Mouse (Mus musculus) layer of hippocampus, adult 11-12 months (tissue): Measurements from ENCODE around the gene Angptl7.

Source experiments
- DNase-seq: peaks from one replicate; pipeline ENCODE4 v3.0.0; 2022; ENCODE audit warnings: low spot score

Gene Angptl7

DNA sequence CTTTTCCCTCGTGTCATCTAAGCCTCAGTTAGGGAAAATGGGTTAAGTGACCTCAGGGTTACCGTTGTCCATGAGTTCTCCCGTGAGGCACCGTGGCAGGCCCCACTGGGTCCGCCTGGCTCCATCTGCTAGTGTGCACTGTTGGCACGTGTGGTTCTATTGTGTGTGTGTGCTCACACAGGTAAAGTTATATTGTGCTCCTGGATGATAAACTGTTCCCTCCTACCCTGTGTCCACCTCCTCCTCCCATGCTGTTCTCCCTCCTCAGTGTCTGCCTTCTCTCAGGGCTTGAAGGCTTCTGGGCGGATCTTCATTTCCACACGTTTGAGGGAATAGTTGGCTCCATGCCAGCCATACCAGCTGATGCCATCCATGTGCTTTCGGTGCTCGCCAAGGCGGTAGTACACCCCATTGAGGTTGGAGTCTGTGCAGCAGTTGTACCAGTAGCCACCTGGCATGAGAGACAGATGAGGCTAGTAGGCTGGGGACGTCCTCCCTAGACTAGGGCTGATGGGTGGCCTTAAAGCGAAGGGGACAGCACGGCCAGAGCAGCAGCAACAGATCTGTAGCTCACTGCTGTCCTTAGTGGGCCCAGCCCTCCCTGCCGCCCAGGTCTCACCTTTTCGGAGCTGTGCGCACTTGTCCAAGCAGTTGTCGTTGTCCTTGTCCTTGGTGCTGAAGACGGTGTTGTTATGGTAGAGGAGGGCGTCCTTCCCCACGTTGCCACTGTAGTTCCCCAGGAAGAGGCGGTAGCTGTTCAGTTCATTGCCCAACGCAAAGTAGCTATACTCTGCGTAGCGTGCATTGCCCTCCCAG, 4.2 kb downstream of the Angptl7 start:
- peak; percentile 67 for DNase-seq

DNA sequence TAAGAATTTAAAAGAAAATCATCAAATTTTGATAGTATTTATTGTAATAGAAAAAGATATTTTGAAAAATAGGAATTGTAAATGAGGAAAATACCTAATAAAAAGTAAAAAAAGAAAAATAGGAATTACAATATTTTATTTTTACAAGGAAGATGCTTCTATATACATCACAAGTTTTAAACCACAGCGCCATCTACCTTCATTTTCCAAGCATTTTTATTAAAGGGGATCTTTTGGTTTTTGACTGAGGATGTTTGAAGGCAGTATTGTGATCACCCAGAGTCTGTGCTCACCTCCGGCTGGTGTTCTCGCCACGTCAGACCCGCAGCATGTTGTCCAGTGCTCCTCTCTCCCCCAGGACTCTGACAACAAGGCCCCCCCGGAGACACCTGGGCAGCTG, 5.1 kb downstream of the Angptl7 start:
- no peak for DNase-seq

DNA sequence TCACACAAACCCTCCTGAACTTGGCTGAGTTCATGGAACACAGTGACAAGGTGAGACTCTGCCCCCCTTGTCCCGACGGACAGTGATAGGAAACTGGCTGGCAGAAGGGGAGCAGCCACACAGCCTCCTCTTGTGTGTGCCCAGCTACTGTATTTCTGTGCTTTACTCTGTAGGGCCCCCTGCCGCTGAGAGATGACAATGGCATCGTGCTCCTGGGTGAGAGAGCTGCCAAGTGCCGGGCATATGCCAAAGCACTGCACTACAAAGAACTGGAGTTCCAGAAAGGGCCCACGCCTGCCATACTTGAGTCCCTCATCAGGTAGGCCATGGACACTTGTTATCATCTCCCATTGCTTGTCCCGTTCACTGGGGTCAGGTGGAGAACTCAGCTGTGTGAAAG, 8.8 kb downstream of the Angptl7 start:
- DNase-seq, result peak; percentile 66

DNA sequence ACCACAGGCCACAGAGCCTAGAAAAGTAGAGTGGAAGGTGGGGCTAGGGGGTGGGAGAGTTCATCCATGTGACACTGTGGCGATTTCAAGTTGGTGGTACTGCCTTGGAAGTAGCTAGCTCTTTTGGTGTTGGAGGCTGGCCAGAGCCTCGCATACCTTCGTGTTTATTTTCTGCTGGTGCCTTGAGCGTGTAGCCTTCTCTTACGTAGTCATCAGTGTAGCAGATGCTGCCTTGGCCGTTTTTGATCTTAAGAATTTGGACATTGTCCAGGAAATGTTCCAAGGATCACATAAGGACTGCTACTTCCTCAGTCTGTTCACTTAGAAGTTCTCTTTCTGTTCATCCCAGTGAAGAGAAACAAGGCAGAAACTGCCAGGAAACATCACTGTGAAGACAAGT, 9.8 kb downstream of the Angptl7 start:
- DNase-seq, result peak; percentile 32

DNA sequence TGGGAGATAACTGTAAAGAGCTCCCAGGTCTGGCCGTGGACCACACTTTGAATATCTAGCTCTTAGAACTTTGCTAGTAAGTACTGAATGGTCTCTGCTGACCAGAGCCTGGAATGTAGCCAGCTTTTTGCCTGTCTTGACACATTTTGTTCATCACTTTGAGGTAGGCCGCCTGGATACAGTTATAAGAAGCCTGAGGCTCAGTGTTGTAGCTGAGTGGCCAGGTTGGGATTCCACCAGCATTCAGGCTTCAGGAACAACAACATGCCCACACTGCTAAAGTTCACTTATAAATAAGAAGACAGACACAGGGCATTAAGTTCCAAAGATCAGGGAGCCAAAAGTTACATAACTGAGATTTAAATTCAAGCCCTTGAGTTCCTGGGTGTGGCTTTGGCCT, 12.4 kb downstream of the Angptl7 start:
- DNase-seq, result no peak

DNA sequence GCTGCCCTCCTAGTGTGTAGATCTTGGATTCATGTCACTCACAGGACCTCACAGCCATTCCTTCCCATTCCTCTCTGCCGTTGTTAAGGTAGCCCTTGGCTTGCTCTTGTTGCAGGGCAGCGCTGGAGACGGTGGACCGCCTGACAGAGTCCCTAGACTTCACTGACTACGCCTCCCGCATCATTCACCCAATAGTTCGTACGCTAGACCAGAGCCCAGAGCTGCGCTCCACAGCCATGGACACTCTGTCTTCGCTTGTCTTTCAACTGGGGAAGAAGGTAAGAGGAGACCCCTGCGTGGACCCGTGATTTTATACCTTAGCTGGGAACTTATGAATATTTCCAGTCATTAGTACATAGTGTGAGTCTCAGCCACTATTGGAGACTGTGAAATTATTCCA, 15.7 kb downstream of the Angptl7 start:
- no peak for DNase-seq

DNA sequence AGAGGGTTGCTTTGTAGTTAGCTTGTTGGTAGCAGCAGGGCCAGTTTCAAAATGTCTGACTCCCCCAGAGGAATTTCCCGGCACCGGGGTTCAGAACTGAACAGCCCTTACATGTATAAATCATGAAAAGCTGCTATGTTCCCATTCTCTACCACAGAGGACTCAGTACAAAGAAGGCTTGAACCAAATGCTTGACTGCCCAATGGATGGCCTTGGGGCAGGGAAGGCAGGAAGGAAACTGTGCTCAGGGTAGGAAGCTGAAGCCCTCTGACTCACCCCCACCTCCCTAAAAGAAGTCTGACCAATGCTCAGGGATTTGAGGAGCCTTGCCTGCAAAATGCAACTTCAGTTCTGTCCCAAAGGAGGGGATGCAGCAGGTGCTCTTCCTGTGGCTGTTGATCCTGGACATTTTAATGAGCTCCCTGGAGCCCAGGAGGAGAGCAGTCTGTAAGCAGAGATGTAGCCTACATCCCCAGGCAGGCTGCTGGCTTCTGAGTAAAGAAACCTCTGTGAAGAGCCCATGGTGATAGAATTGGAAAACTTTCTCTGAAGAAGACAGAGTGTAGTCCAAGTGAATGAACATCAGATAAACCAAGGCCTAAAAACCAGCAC, 18.6 kb downstream of the Angptl7 start:
- no peak for DNase-seq

DNA sequence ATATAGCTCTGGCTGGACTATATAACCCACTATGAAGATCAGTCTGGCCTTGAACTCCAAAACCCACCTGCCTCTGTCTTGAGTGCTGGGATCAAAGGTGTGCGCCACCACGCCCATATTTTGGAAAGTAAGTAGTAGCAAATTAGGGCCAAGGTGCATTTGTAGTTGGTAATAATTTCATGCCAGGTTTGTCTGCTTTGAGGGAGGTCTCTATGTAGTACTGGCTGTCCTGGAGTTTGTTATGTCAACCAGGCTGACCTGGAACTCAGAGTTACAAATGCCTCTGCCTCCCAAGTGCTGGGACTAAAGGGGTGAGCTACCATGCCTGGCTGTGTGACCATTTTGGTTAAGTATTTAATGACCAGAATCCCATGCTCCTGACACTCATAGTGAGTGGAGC, 20.0 kb downstream of the Angptl7 start:
- DNase-seq, result no peak

DNA sequence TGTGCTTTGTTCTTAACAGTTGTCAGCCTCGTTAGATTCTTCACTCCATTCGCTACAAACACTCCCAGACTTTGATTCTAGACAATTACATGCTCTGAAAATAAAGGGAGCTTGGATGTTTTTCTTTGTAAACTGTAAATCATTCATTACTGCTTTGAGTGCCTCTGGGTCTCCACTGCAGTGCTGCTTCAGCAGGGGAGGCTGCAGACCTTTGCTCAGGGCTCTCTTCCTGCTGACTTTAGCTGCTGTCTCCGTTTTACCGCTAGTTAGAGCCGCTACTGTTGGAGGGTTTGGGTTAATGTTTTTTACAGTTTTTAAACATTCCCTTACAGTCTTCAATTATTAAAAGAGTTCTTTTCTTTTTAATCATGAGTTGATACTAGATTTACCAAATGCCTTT, 26.8 kb downstream of the Angptl7 start:
- DNase-seq, result no peak

DNA sequence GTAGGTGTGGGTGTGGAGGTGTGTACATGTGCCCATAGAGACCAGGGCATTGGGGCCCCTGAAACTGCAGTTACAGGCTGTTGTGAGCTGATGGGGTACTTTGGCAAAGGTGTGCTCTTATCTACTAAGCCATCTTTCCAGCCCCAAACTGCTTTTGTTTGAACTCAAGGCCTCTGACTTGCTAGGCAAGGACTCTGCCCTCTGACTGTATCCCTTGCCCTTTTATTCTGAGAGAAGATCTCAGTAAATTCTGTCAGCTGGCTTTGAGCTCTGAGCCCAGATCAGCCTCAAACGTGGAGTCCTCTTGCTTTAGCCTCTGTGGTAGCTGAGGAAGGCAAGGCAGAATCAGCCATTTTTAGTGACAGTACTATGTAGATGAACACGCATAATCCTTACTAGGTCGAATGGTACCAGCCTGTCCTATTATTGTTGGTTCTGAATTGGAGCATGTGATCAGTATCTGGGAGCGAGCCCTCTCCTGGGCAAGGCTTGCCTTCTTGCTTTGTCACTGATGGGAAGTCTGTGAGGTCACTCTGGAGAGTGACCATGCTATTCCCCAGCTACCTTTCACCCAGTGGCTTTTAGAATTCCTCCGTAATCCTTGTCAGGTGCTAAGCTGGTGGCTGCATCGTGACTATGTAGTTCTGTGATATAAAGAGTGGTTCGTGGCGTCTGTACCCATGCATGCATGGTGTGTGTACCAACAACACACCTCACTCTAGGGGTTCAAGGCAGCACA, 27.7 kb downstream of the Angptl7 start:
- DNase-seq, result no peak

DNA sequence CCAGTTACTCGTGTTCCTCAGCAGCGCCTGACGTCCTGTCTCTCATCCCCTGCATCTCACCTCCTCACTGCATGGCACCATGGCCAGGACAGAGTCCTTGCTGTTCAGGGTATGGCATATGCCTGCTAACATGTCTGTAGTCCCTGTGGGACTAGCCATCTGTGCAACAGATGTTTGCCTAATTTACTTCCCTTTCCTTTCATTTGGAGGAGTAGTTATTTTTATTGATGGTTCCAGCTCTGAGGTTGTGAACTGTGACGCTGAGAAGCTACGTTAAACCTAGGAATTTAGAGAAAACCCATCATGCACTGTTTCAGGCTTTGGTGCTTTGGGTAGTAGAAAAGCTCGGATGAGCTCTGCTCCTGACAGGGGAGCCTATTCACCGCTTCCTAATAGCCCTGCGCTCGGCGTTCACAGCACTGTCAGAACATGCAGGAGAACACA, 28.9 kb downstream of the Angptl7 start:
- DNase-seq, result peak; percentile 28

DNA sequence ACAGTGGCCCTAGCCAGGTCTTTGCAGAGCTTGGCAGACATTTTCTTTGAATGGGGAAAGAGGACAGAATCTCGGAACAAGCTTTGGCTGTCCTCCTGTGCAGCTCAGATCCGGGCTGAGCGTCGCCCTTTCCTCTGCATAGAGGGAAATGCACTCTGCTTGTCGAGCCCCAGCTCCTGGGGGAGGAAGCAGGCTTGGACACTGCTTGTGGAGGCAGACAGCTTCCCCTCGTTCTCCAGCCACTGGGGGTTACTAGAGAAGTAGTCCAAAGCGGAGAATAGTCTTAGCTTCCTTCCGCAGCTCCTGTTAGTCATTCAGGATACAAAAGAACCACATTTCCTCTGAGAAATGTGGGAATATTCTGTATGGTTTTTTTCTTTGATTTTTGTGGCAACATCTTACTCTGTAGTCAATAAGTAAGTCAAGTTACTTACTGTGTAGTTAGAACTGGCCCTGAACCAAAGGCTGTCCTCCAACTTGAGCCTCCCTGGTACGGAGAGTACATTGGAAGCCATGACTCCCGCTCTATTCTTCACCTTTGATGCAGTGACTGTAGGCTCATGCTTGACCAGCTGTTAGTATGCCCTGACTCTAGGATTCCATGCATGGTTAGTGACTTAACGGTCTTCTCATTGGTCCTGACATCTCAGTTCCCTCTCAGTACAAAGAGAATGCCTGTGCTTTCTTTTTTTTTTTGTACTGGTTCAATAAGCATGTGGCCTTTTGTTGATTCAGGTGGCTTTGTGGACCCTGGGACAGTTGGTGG, 30.6 kb downstream of the Angptl7 start:
- no peak for DNase-seq

DNA sequence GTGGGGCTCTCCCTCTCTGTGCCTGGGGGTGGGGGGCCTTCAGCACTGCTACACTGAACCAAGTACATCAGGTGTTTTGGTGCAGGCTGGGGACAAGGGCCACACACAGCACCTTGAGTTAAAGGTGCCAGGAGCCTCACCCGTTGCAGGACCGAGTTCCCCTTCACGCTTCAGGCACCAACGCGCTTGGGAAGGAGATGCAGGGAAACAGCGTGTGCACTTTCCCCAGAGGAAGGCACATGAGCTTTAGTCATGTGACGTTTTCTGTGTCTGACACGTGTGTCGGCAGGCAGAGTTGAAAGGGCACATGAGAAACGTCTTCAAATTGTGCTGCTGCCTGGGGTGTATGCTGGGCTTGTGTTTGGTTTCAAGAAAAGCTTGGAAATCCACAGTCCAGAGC, 31.9 kb downstream of the Angptl7 start:
- DNase-seq, result no peak

DNA sequence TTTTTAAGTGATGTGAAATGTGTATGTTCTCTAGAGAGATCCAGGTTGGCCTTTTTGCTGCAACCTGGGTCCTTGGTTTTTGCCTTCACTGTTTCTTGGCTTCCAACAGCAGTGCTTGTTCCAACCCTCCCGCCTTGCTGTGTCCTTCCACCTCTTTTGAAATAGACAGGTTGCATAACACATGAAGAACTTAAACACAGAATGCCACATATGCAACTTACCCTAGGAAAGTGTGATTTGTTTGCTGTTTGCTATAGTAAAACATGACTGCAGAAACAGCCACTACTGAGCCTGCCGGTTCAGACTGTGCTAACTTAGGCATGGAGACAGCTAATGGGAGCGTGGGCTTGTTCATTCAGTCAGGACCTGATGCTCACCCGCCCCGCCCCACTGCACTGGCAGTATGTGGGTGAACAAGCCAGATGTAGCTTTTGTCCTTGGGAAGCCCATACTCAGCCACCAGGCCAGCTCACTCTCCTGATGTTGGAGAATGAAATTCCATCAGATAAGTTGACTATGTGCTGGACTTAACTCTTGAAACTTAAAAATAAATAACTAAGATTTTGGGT, 33.7 kb downstream of the Angptl7 start:
- DNase-seq, result peak; percentile 59

DNA sequence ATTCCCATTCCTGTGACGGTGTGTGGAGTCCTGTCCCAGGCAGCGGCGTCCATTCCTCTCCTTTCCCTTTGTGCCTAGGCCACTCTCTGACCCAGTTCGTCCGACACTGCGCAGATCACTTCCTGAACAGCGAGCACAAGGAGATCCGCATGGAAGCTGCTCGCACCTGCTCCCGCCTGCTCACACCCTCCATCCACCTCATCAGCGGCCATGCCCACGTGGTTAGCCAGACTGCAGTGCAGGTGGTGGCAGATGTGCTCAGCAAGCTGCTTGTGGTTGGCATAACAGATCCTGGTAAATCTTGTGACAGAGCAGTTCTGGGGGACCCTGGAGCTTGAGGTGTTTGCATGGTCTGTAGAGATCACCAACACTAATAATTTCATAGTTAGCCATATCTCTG, 35.4 kb downstream of the Angptl7 start:
- DNase-seq, result peak; percentile 43

DNA sequence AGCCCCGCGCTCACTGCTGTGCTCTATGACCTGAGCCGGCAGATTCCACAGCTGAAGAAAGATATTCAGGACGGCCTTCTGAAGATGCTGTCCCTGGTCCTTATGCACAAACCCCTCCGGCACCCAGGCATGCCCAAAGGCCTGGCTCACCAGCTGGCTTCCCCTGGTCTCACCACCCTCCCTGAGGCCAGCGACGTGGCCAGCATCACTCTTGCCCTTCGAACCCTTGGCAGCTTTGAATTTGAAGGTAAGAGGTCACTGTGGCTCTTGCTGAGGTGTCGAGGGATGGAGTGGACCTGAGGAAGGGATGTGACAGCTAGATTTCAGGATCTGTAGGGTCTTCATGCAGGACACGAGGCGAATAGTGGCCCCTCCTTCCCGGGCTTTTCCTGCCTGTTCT, 36.0 kb downstream of the Angptl7 start:
- DNase-seq, result no peak

DNA sequence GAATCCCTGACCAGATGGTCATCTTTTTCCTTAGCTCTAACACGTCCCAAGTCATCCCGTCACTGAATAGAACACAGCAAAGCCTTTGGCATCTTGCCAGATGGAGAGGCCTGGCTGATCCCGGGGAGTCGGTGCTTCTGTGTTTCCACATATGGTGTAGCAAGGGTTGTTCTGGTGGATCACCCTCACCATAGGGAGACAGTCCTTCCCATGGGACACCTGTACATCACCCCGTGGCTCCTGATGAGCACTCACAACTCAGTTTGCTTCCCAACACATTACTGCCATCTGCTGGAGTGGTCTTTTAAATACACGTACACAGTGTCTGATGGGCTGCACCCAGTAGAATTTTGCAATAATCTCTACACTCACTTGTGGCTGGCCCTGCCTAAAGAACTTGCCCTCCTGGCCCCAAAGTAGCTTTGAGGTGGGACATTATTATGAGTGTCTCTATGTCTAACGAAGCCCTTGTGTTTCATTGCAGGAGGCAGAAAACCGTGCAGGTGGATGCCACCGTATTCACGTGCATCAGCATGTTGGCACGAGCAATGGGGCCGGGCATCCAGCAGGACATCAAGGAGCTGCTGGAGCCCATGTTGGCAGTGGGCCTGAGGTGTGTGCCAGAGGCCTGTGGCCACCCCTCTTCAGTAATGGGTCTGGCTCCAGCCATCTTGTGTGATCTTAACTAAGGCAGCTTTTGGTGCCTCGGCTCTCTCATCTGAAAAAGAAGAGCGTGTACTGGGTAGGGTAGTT, 36.9 kb downstream of the Angptl7 start:
- peak; percentile 29 for DNase-seq

DNA sequence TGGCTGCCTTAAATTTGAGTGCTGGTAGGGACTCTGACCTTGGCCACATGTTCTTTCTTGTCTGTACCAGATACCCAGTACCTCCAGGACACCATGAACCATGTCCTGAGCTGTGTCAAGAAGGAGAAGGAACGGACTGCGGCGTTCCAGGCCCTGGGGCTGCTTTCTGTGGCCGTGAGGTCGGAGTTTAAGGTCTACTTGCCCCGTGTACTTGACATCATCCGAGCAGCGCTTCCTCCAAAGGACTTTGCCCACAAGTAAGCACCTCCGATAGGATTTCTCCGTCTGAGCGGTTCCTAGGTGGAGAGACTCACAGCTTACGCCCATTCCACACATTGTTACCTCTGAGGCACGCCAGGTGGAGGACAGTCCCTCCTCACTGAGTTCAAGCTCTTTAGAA, 37.5 kb downstream of the Angptl7 start:
- no peak for DNase-seq

DNA sequence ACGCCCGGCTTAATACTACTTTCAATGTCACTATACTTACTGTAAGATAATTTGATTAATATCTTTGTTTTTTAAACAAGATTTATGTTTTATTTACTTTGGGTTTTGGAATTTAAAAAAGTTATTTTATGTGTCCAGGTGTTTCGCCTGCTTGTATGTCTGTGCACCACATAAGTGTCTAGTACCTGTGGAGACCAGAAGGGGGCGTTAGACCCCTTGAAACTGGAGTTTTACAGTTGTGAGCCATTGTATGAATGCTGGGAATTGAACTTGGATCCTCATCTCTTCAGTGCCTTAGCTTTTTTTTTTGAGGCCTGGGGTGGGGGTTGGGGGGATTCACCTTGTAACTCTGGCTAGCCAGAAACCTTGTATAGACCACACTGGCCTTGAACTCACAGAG, 38.5 kb downstream of the Angptl7 start:
- DNase-seq, result no peak

DNA sequence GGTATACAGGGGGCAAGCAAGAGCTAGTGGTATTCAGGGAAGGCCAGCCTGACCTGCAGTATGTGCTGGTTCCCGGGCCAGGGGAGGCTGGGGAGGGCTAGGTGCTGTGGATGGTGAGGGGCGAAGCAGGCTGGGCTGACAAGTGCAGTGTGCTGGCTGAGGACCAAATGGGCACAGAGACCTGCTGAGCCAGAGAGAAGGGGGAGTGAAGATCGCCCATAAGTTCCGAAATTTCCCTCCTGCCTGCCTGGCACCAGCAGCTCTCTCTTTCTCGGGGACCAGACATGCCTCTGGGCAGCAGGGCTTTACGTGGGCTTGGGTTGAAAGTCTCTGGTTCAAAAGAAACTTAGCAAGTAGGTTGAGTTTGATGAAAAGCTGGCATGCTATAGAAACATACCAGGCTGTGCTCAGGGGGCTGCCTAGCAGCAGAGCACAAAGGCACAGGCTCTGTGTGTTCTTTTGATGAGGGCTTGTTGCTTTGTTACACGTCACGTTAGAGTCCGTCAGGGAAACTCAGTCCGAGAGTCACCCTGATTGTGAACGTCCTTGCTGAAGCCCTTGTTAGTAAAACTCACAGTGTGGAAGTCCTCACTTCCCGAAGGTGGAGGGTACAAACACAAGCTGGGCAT, 39.5 kb downstream of the Angptl7 start:
- no peak for DNase-seq
